Mouse (Mus musculus): Measurements from ENCODE around the gene Ube2j1. TPM values are rescaled to one million over a fixed set of nuclear protein-coding genes. Genes with fewer than 3 reads are reported as not detected.

Gene Ube2j1
- 55.4 TPM for polyA plus RNA-seq (2014; fragmentation: Illumina TruSeq; extraction: RNeasy Lipid Tissue Mini Kit (QIAGEN cat#74804); ENCODE audit: low read depth, low replicate concordance)

DNA sequence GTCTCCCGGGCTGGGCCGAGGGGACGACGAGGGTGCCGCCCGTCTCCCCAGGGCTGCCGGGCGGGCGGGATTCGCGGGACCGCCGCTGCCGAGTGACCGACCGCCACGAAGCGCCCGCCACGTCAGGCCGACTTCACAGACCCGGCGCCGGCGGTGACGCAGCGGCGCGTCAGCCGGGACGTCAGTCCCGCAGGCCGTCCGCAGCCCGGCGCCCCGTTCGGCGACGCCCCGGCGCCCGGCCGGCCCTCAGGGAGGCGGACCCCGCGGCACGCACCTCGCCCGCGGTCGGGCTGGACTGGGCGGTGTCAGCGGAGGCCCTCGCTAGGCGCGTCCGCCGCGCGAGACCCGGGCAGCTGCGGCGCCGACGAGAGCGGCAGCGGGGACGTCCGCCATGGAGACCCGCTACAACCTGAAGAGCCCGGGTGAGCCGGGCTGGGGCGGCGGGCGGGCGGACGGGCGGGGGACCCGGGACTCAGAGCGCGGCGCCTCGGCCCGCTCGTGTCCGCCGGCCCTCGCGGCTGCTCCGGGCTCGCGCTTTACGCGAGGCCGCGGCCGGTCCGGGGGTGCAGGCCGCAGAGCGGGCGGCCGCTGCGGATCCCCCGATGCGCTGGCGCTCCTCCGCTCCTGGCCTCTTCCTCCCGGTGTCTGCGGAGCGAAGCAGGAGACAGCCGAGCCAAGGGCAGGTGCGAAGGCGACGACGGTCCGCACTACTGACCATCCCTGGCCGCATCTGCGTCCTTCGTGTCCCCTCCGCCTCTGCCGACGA is at the start of gene Ube2j1:
TSS of gene Ube2j1 (plus strand) at position 222 of the 766 bp plus-strand sequence.

DNA sequence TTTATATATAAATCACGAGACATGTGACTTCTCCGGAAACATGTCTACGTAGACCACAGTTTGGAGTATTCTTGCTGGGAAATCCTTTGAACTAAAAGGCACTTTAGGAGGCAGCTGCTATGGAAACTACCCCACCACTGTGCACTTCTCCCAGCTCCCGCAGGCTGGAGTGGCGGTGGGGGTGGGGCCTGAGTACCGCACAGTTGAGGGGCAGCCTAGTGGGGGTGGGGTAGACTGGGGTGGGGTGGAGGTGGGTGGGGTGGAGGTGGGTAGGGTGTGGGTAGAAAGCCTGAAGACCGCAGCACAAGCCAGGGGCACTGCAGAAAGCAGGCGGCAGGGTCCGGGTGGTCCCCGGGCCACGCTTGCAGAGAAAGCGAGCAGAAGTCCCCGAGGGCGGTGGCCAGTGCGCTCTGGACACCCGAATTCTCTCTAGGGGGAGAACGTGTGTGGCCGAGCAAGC is 48.5 kb upstream of the Ube2j1 start, which contains the start of gene Rragd:
TSS of gene Rragd (plus strand) at position 322 of the 460 bp plus-strand sequence.

GRCm38 (mm10) chr4:33062981-33063380 is 31.8 kb downstream of the Ube2j1 start, which contains the start of gene Gabrr2:
TSS of gene Gabrr2 (plus strand) at chr4:33062999.

Other genes starting within 250 kb of the Ube2j1 start
- gene Lyrm2, start 231.2 kb upstream of the Ube2j1 start, polyA plus RNA-seq (2014; fragmentation: Illumina TruSeq; extraction: RNeasy Lipid Tissue Mini Kit (QIAGEN cat#74804); ENCODE audit: low read depth, low replicate concordance) = 155 TPM
- 1.3 TPM for gene Ankrd6, start 80.6 kb upstream of the Ube2j1 start, polyA plus RNA-seq (2014; fragmentation: Illumina TruSeq; extraction: RNeasy Lipid Tissue Mini Kit (QIAGEN cat#74804); ENCODE audit: low read depth, low replicate concordance)
- gene Rragd, start 48.4 kb upstream of the Ube2j1 start, polyA plus RNA-seq (2014; fragmentation: Illumina TruSeq; extraction: RNeasy Lipid Tissue Mini Kit (QIAGEN cat#74804); ENCODE audit: low read depth, low replicate concordance) = 94.8 TPM
- 0.24 TPM for gene Gabrr2, start 31.6 kb downstream of the Ube2j1 start, polyA plus RNA-seq (2014; fragmentation: Illumina TruSeq; extraction: RNeasy Lipid Tissue Mini Kit (QIAGEN cat#74804); ENCODE audit: low read depth, low replicate concordance)
- gene Gabrr1, start 101.1 kb downstream of the Ube2j1 start, polyA plus RNA-seq (2014; fragmentation: Illumina TruSeq; extraction: RNeasy Lipid Tissue Mini Kit (QIAGEN cat#74804); ENCODE audit: low read depth, low replicate concordance) = not detected
- 1.5 TPM for gene Pm20d2, start 158.3 kb downstream of the Ube2j1 start, polyA plus RNA-seq (2014; fragmentation: Illumina TruSeq; extraction: RNeasy Lipid Tissue Mini Kit (QIAGEN cat#74804); ENCODE audit: low read depth, low replicate concordance)
- gene Srsf12, start 177.6 kb downstream of the Ube2j1 start, polyA plus RNA-seq (2014; fragmentation: Illumina TruSeq; extraction: RNeasy Lipid Tissue Mini Kit (QIAGEN cat#74804); ENCODE audit: low read depth, low replicate concordance) = not detected